Mouse (Mus musculus): ENCODE results near the gene Eif4ebp2.

- no peak for TF ChIP-seq POLR2A (IDR thresholded peaks at IDR 0.05; ENCODE audit: low read depth, low read length)
- no peak for TF ChIP-seq CTCF (conservative IDR thresholded peaks at IDR 0.05; ENCODE audit: insufficient read depth, insufficient read length, low read depth, low read length)
Measured at GRCm38 (mm10) chr10:61380186-61380585, 72.3 kb downstream of the Eif4ebp2 start.

All from kidney, adult 2 months (tissue).